Mouse (Mus musculus) spleen, adult 12 weeks (tissue): ENCODE results near the gene Cit.
A peak's percentile ranks its signal among the peaks of the same experiment; 100 is the strongest.

Source experiments
- DNase-seq: peaks from one replicate; pipeline ENCODE4 v3.0.0; 2022; ENCODE audit warnings: low spot score

Gene Cit

DNA sequence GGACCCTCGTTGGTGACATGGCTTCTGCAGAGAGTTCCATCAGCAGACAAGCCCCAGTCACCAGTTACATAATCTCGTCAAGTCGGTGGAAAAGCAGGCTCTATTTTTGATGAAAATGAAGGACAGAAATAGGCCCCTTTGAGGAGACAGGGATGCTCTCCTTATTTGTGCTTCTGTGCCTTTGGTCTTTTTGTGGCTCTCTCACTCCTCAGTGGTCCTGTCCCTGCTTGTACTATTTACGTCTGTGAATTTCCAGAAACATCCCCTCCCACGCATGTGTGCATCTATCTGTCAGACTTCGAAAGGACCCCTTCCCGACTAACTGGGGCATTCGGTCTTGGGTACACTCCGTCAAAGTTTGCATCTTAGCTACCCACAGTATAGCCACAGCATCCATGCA is 116.7 kb downstream of the Cit start:
- no peak for DNase-seq

DNA sequence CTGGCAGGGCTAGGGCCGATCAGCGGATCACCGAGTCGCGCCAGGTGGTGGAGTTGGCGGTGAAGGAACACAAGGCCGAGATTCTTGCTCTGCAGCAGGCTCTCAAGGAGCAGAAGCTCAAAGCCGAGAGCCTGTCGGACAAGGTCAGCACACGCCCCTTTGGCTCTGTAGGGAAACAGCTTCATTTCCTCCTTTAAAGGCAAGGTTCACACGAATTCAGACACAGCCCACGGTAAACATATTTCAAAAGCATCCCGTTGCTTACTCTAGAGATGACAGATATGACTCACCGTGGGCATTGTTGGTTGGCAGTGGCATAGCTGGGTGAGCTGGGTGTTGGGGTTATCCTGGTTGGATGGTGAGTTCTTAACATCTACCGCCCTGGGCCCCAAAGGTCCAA is 126.2 kb downstream of the Cit start:
- no peak for DNase-seq

DNA sequence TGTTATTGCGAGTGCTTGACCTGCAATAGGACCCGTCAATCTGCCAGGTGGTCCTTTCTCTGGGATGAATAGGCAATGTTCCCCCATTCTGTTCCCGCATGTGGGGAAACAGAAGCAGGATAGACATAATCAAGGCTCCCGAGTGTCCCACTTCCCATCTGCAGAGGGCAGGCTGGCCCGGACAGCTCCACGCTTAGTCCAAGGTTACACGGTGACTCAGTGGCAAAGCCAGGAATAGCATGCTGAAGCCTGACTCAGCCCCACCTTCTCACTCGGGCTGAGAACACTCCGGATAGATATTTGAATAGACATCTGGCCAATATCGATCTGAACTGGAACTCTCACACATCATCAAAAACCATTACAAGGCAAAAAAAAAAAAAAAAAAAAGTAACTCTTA is 130.6 kb downstream of the Cit start:
- DNase-seq, result no peak

DNA sequence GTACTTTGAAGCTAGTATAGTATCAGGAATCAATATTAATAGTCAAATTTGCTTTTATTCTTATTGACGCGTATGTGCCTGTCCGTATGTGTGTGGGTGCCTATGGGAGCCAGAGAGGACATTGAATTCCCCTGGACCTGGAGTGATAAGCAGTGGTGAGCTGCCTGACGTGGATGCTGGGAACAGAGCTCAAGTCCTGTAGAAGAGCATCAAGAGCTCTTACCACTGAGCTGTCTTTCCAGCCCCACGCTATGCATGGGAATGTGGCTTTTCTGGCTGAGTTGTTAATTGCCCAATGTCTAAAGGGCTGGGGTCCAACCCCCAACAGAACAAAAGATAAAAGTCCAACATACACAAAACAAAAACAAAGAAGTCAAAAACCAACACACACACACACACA is 131.4 kb downstream of the Cit start:
- DNase-seq, result no peak

DNA sequence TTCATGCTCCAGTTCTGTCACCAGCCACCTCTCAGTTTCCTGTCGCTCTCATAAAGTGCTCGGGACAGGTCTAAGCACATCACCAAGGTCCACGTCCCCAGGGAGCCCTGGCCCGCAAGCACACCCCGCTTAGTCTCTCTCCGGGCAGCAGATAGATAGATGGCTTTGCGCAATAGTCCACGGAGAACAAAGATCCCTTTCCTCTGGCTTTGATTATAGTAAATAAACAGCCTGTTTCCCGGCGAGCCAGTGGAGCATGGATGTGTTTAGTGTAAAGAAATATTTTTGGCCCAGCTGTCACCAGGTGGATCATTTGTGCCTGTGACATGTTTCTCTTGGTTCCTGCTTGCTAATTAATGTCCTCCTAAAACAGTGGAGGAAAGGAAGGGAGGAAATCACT is 132.2 kb downstream of the Cit start:
- no peak for DNase-seq

DNA sequence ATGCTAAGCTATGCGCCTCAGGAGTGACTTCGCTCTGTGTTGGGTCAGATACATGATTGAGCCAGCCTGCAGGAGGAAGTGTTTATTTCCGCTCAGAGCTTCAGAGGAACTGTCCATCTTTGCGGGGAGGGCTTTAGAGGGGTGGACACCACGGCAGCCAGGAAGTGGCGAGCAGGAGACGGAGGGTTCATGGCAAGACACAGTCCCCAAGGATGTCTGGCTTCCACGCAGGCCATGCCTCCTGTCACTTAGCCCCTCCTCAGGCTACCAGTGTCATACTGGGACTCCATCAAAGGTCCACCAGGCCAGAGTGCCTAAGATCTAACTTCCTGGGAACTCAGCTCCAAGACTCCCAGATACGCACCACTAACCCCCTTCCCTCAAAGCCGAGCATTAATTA is 132.7 kb downstream of the Cit start:
- no peak for DNase-seq

DNA sequence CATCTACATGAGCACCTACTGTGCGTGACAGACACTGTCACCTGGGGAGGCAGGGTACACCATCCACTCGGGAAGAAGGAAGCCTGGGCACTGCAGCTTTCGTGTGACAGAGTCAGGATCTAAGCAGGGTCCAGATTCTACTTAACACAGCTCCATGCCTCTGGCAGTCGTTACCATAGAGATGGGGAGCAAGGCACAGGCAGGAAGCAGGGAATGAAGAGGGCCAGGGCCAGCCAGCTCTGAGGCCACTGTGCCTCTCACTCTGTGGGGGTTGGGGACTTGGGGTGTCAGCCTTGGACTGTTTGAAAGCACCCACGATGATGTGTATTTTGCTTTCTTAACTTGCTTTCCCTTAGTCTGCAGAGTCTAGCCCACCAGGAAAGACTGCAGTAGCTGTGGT is 133.2 kb downstream of the Cit start:
- no peak for DNase-seq

DNA sequence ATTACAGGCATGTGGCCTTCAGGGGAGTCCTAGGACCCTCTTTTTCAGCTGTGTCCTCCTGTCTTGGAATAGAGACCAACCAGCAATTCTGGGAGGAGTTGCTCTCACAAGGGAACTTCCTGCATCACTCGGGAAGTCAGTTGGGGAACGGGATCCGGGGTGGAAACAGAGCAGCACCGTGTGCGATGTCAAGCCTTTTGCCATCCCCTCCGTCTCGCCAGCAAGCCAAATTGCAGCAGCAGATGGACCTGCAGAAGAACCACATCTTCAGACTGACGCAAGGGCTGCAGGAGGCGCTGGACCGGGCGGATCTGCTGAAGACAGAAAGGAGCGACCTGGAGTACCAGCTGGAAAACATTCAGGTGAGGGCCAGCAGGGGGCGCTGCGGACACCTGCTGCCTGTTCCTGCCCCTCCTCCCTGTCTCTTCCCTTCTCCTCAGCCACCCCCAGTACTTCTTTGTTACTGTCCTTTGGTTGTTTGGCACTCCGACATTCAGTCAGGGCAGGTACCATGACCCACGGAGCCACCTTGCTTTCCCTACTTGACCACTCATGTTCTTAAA is 134.1 kb downstream of the Cit start:
- DNase-seq, result no peak

DNA sequence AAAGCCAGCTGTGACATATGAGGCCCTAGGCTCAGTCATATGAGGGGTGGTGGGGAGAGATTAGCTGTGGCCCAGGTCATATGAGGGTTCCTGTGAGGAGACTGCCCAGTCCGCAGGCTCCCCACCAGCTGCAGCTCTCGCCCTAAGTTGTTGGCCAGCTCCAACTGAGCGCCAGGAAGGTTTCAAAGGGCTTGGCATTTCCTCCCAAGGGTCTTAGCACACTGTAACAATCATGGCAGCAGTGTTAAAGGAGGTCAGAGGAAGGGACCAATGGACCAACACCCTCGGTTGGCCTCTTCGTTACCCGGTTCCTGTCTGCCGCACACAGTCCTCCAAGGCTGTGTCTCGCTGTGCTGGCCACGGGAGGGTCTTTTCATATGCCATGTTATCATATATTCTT is 135.5 kb downstream of the Cit start:
- DNase-seq, result no peak

DNA sequence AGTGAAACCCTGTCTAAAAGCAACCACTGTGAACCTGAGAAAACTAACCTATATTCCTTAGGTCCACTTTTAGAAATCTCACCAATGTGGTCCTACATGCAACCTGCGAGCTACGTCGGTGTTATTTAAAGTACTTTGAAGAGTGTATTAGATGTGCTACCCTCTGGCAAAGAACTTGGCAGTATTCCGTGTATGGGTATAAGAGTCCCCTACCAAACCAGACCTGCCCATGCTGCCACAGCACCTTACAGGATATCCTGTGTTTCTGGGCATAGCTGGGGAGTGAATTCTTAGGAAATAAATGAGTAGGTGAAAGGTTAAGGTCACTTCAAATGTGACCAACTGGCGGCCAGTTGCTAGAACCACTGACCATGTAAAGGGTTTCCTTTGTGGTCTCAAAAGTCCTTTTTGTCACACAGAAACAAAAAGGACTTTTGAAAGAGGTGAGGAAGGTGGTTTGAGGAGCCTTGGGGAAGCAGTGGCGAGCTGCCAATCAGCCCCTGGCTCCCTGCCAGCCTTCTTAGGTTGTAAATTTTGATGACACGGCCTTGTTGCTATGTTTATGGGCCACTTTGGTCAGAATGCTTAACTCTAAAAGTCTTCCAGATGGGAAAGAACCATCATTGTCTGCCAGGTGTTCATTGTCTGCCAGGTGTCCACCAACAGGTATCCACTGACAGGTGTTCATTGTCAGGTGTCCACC is 137.7 kb downstream of the Cit start:
- DNase-seq, result peak; percentile 28

DNA sequence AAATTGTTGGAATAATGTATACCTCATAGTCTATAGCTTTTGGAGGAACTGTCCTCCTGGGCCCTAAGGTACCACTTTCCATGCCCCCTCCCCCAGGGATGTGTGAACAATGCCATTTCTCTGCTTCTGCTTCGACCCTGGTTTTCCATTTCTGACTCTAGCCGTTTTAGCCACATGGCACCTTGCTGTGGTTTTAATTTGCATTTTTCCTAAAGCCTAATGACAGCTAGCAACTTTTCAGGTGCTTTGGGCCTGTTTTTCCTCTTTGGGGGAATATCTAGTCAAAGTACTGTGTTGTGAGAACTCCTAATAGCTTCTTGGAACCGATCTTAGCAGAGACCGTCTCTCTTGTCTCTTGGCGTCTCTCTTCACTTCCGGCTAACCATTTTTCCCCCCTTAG is 139.3 kb downstream of the Cit start:
- no peak for DNase-seq

DNA sequence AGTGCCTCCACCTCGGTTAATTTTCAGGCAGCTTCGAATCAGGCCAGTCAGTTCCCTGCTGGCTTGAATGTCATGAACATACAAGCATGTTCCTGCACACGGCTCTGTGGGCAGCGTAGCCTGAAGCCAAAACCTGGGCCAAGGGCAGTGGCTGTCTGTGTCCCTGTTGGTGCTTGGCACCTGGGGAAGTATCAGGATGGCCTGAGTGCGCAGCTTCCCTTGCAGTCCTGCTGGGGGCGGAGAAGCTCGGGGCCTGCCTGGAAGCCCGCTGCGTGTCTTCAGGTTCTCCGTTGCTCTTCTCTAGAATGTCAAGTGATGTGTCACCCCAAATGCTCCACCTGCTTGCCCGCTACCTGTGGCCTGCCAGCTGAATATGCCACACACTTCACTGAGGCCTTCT is 140.0 kb downstream of the Cit start:
- DNase-seq, result no peak

DNA sequence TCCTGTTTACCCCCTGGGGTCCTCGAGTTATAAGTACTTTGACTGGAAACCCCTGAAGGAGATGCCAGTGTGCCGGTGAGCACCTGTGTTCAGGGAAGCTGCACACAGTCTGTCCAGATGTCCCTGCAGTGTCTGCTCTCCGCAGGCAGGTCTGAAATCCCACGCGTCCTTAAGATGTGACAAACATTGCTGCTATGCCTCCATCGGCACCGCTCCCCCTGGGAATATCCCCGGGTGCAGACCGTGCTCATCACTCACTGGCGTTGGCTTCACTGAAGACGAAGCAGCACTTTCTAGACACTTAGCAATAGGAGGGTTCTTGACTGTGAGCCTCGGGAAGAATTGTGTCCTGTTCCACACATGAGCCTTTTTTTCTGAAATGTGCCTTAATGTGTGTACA is 142.2 kb downstream of the Cit start:
- no peak for DNase-seq

DNA sequence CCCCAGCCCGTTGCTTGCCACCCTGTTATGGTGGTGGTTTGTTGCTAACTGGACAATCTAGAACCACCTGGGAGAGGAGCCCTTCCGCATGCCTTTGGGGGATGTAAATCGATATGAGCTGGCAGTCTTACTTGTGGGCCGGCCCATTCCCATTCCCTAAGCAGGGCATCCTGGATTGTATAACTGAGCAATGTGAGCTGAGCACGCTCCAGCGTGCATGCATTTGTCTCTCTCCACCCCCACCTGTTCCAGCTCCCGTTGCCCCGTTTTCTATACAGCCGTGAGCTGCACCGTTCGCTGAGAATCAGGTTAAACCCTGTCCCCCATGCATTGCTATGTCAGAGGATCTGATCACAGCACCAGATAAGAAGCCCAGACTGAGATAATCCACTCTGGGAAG is 146.6 kb downstream of the Cit start:
- DNase-seq, result no peak

DNA sequence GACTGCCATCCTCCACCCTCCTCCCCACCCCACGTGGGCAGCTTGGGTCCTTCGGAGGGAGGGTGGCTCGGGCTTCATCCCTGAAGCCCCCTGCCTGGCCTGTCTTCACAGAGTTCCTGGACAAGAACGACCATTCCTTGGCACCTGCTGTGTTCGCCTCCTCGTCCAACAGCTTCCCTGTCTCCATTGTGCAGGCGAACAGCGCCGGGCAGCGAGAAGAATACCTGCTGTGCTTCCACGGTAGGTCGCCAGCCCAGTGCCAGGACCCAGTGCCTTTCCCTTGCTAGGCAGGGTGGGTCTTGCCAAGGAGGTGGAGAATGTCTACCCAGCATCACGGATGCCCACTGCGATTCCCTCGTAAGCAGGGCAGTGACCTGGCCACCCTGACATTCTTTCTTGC is 149.0 kb downstream of the Cit start:
- DNase-seq, result no peak

DNA sequence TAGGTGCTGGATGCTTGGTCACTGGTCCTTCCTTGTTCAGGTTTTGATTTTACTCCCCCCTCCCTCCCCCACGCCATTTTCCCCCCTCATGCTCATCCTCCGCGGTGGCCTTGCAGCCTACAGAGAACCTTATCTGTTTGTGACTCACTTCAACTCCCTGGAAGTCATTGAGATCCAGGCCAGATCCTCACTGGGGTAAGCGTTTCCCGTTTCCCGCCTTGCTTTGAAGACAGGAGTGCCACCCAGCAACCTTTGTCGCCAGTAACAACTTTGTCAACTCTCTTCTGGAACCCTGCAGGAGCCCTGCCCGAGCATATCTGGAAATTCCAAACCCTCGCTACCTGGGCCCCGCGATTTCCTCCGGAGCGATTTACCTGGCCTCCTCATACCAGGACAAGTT is 152.3 kb downstream of the Cit start:
- DNase-seq, result no peak

DNA sequence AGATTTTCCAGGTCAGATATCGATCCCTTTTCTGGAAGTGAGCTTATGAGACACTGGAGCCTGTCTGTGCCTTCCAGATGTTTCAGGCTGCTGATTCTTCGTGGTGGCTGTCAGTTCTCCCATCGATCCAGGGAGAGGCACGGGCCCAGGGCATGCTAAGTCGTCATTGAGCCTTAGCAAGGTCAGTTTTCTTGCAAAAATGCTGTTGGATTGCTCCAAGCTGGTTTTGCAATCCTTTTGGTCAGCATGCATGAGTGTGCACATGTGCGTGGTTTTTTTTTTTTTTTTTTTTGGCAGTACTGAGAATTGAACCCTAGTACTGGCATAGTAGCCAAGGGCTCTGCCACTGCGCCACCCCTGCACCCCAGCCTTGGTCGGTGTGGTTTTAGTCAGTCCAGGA is 158.1 kb downstream of the Cit start:
- DNase-seq, result no peak

DNA sequence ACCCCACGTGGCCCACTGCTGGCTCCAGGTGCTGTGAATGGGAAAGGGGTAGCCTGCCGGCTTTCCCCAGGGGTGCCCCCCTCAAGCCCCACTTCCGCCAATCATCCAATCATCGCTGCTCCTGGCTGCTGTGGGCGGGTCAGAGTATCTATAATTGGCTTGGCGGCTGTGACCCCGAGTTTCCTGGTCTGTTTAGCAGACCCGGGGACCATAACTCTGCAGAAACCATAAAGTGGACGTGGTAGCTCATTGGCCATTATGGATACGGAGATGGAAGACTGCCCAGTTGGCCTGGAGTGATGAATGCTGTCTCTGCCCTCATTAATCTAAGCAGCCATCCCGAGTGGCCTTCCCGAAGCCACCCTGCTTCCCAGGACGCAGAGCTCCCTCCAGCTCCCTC is 158.7 kb downstream of the Cit start:
- DNase-seq, result no peak

DNA sequence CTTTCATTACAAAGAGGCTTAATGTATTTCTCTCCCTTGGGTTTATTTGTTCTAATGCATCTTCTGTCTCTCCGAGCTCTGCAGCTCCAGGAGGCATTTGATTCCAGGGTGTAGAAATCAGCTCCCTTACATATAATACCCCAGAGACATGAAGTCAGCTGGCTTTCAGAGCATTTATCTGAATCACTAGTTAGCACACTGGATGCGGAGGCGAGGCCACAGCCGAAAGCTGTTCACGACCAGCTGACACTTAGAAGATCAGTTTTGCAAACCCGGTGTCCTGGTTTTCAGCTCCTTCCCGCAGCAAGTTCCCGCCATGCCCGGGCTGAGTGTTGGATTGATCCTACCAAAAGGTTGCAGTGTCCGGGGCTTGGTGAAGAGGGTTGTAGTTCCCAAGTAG is 159.2 kb downstream of the Cit start:
- DNase-seq, result no peak

DNA sequence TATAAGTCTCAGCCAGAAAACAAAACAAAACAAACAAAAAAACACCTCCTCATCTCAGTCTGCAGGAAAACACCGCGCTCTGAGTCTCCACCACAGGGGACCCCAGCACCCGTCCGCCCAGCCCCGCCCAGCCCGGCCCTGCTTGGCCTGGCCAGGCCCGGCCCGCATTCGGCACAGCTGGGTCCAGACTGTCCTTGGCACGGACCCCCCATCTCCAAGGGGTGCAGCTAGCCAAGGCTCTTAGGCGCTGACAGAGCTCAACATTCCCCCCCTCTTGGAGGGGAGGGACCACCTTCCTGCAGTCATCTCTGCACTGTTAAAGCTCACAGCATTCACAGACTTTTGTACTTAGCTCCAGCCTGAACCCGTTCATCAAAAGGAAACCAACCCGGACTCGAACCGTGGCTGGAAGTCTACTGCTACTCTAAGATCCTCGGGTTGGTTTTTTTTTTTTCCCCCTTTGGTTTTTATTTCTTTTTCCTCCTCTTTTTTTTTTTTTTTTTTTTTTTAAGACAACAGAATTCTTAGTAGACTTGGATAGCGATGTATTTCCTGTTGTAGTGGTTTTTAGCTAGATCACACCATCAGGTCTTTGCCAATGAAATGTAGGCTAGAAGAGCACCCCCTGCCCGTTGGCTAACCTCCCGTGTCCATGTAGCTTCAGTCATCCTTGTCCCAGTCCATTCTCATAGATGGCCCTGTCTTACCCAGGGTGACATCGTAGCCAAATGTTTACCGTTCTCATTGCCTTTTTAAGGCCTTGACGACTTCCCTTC is 161.4 kb downstream of the Cit start:
- no peak for DNase-seq

DNA sequence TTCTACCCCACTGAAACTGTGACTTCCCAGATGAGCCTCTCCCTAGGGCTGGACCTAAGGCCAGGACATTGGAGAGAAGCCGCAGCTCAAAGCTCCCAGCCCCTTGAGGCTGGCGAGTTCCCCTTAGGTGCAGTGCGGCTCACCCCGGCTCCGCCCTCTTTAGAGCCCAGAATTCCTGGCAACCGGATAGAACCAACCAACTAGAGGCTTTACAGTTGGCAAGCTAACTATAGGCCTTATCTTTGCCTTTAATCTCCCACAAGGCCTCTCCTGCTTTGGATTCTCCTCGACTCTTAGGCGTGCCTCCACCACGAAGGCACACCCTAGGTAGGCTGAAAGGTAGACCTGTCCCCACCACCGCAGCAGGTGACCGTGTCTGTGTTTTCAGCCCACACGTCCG is 162.6 kb downstream of the Cit start:
- no peak for DNase-seq

DNA sequence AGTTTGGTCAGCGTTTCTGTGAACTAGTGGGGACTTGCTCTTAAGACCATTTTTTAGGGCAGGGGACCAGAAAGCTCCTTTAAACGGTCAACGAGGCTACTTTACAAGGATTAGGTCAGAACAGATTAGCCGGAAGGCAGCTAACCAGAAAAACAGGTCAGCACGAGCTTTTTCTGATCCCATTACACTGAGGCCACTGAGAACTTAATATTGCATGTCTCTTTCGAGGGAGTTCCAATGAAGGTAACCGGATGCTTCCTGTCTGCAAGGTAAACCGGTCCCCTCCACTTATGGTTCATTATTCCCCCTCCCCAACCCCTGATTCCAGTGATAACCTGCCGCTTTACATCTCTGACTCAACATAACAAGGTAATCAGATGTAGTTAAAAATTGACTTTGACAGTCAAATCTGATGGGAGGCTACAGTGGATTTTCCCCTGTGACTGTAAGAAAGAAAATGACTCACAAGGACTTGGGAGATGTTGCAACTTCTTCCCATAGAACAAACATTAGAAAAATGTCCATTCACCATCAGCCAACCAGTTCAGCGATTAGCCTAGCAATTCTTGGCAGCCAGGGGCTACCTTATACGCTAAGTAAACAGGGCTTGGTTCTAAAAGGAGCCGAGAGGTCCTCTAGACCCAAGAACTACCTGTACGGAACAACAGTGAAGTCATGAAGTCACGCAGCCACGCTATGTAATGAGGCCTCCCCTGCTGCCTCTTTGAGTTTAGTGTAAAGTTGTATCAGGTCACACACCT is 164.2 kb downstream of the Cit start:
- DNase-seq, result no peak
